Comparison of ENCODE assay signal across 7 mouse cellular contexts in the genomic region with DNA sequence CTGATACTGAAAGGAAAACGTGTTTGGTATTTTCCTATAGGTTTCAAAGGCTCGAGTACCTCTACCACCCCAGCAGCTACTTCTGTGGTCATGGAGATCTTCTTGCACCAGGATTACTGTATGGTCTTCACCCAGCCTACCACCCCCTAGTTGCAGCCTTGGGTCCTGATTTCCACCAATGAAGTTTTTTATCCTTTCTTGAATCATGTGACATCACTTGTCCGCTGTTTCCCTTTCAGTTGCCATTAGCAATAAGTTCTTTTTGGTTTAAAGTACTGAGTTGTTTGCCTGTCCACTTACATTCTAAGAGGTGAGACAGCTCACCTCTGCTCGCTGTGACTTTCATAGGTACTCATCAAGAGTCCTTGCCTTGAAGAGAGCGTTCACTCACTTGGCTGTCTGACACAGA. TPM values are rescaled to one million over a fixed set of nuclear protein-coding genes. Genes with fewer than 3 reads are reported as not detected.
DNase-seq lines count a peak whose midpoint lies in the region; ATAC-seq and TF ChIP-seq lines count a peak whose summit lies in the region.

No protein-coding gene starts in this region.

- peak overlapping the region; percentile 96; the same call in 1 of the 2 replicates for H3K27ac ChIP-seq in bone marrow, adult 2 months (ENCODE audit: control insufficient read depth, insufficient read depth, low read depth, low read length, poor library complexity)
- H3K27ac ChIP-seq in forebrain, postnatal 0 days (ENCODE audit: low read depth, low read length) = peak overlapping the region; percentile 82

- H3K27me3 ChIP-seq in forebrain, postnatal 0 days (ENCODE audit: insufficient read depth, low read length) = no peaks in the 10 kb centered on the region

- peak; percentile 22 for DNase-seq in retina, adult 2 months (ENCODE audit: low read depth, low spot score)
- DNase-seq in retina, postnatal 1 day = no peak
- peak; percentile 60 for DNase-seq in forebrain, postnatal 0 days
- DNase-seq in kidney, postnatal 36 days = peak; percentile 21 to 44
- DNase-seq in lung, postnatal 36 days = peak; percentile 63
- peak; percentile 12 to 29 for DNase-seq in thymus, adult 18-20 months

- peak overlapping the region; percentile 92 for H3K9ac ChIP-seq in forebrain, postnatal 0 days

- no peaks in the 10 kb centered on the region; the same call in 1 of the 2 replicates for H3K4me1 ChIP-seq in bone marrow, adult 2 months (ENCODE audit: control insufficient read depth, insufficient read depth, low read length)
- 0 out of 2 replicates have a peak, but pooled peaks cover 5% of the 10 kb centered on the region for H3K4me1 ChIP-seq in forebrain, postnatal 0 days (ENCODE audit: insufficient read depth)

- ATAC-seq in forebrain, postnatal 0 days = peak; percentile 80

- TF ChIP-seq CTCF in bone marrow, adult 2 months (IDR thresholded peaks at IDR 0.05; ENCODE audit: control insufficient read depth, insufficient read depth, low read length) = no peak
- peak; percentile 57 for TF ChIP-seq CTCF in forebrain, postnatal 0 days (IDR thresholded peaks at IDR 0.05; ENCODE audit: low read depth)

- peak overlapping the region; percentile 70 for H3K4me2 ChIP-seq in forebrain, postnatal 0 days (ENCODE audit: low read depth)

- WGBS in bone marrow, adult 2 months = 3% methylated on average over 5 of the region's 5 CpGs
- 31% methylated on average over 5 of the region's 5 CpGs for WGBS in forebrain, postnatal 0 days

- no peaks in the 10 kb centered on the region for H3K9me3 ChIP-seq in forebrain, postnatal 0 days (ENCODE audit: low read length)

- peak overlapping the region; percentile 90 for H3K4me3 ChIP-seq in bone marrow, adult 2 months (replicated peaks; ENCODE audit: control insufficient read depth, low read depth, low read length)
- peak overlapping the region; percentile 83 for H3K4me3 ChIP-seq in forebrain, postnatal 0 days (ENCODE audit: low read depth, low read length)

- TF ChIP-seq POLR2A in bone marrow, adult 2 months (IDR thresholded peaks at IDR 0.05; ENCODE audit: borderline replicate concordance, control insufficient read depth, low read depth, low read length) = no peak

- H3K36me3 ChIP-seq in forebrain, postnatal 0 days (ENCODE audit: insufficient read depth) = no peaks in the 10 kb centered on the region

RNA-seq across cellular contexts. Expression of a gene that starts 0.6 kb away (rescaled TPM):
- polyA plus RNA-seq in bone marrow, adult 2 months (2011; ENCODE audit: insufficient read depth, insufficient read length, low replicate concordance, missing spikeins) = 3.5 and 5.0 TPM in 2 replicates
- 12.7 and 17.5 TPM in 2 replicates for total RNA-seq in forebrain, postnatal 0 days (2014; rRNA removed)
- 10.7 and 12.2 TPM in 2 replicates for polyA plus RNA-seq in forebrain, postnatal 0 days (2015; fragmentation: Nextera tagmentation; extraction: Ambion mirVana)
